Mouse (Mus musculus) layer of hippocampus, adult 8-10 months (tissue): Measurements from ENCODE around the gene Prkra. TPM values are rescaled to one million over a fixed set of nuclear protein-coding genes. Genes with fewer than 3 reads are reported as not detected.

Experiments
- DNase-seq, 2 experiments: peaks; one replicate each; pipeline ENCODE4 v3.0.0; 2022; ENCODE audit warnings: low spot score in 2 of 2
- total RNA-seq, 4 experiments: library from RNA; stranded (reverse); gene quantifications; 2 replicates each; pipeline ENCODE4 v1.2.4; 2022

Prkra gene
- 10 to 100 TPM; 17.5 to 21.9 (median 20.8) TPM for total RNA-seq

- DNase-seq = peak; percentile 91 to 96
These were observed at the start of gene Prkra, which contains the start of gene Pjvk for GRCm38 (mm10) chr2:76647883-76648570. Prkra (minus strand) TSS chr2:76648015. Pjvk (plus strand) TSS chr2:76648476.

- no peak for DNase-seq
These were observed 47.5 kb upstream of the Prkra start for GRCm38 (mm10) chr2:76695290-76695689.

- no peak for DNase-seq
These were observed 46.0 kb upstream of the Prkra start for GRCm38 (mm10) chr2:76693765-76694164.

- DNase-seq = no peak
These were observed 42.8 kb upstream of the Prkra start for GRCm38 (mm10) chr2:76690436-76691204.

GRCm38 (mm10) chr2:76688162-76688561, 40.3 kb upstream of the Prkra start:
- DNase-seq = no peak

GRCm38 (mm10) chr2:76687608-76688007, 39.8 kb upstream of the Prkra start:
- DNase-seq = no peak

- DNase-seq = no peak
These were observed 39.2 kb upstream of the Prkra start for GRCm38 (mm10) chr2:76686986-76687385.

- DNase-seq = no peak
These were observed 34.5 kb upstream of the Prkra start for GRCm38 (mm10) chr2:76682301-76682700.

GRCm38 (mm10) chr2:76676401-76677226, 28.8 kb upstream of the Prkra start:
- DNase-seq = no peak

- no peak for DNase-seq
These were observed 28.1 kb upstream of the Prkra start for GRCm38 (mm10) chr2:76675949-76676348.

GRCm38 (mm10) chr2:76675451-76675850, 27.6 kb upstream of the Prkra start:
- DNase-seq = no peak

- DNase-seq = peak; percentile 72 to 79
These were observed 27.1 kb upstream of the Prkra start, which contains the start of gene Plekha3 for GRCm38 (mm10) chr2:76674725-76675427. Plekha3 (plus strand) TSS chr2:76675281.

- DNase-seq = no peak
These were observed 25.8 kb upstream of the Prkra start for GRCm38 (mm10) chr2:76673472-76674081.

GRCm38 (mm10) chr2:76672966-76673392, 25.2 kb upstream of the Prkra start, which contains the start of gene Fkbp7:
Fkbp7 (minus strand) TSS chr2:76673116.
- peak; percentile 85 to 88 for DNase-seq

GRCm38 (mm10) chr2:76672134-76672745, 24.4 kb upstream of the Prkra start:
- DNase-seq = no peak

GRCm38 (mm10) chr2:76671641-76672040, 23.8 kb upstream of the Prkra start:
- DNase-seq = no peak

GRCm38 (mm10) chr2:76667200-76667599, 19.4 kb upstream of the Prkra start:
- no peak for DNase-seq

GRCm38 (mm10) chr2:76665531-76665930, 17.7 kb upstream of the Prkra start:
- no peak for DNase-seq

GRCm38 (mm10) chr2:76659419-76659818, 11.6 kb upstream of the Prkra start:
- no peak for DNase-seq

GRCm38 (mm10) chr2:76658551-76658950, 10.7 kb upstream of the Prkra start:
- no peak for DNase-seq
